Mouse (Mus musculus) heart, postnatal 0 days (tissue): ENCODE results near the gene Trub2.

ENCODE experiments used
- CTCF ChIP-seq: IDR thresholded peaks from 2 replicates; pipeline ENCODE4 v1.5.1; 2016; ENCODE audit warnings: antibody characterized with exemption, control low read depth, low read depth
- EP300 ChIP-seq: IDR thresholded peaks from 2 replicates; pipeline ENCODE4 v1.6.1; 2016; ENCODE audit warnings: antibody characterized with exemption, low read depth

DNA sequence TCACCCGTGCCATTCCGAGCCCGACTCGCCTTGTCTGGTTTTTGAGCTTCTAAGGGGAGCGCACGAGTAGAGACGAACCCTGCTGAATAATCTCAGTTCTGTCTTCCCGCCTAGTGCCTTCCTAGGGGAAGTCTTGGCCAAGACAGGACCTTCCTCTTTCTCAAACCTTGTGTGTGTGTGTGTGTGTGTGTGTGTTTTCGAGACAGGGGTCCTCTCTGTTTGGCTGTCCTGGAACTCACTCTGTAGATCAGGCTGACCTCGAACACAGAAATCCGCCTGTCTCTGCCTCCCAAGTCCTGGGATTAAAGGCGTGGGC is 39.4 kb upstream of the Trub2 start:
- TF ChIP-seq CTCF: no peak
- no peak for TF ChIP-seq EP300
